Mouse (Mus musculus) ES-Bruce4 (cell line): ENCODE data around the gene Pnpla2.

Source experiments
- CTCF ChIP-seq: IDR thresholded peaks from one replicate; pipeline ENCODE4 v1.8.1; 2011; ENCODE audit warnings: low read depth, low read length
- EP300 ChIP-seq: IDR thresholded peaks from 2 replicates; pipeline ENCODE4 v1.6.1; 2011; ENCODE audit warnings: low read depth, low read length; ENCODE audit not compliant: insufficient read depth
- POLR2A ChIP-seq: IDR thresholded peaks from one replicate; pipeline ENCODE4 v1.8.1; 2011; ENCODE audit warnings: low read length; ENCODE audit not compliant: insufficient read depth

GRCm38 (mm10) chr7:141447110-141447991 is 7.6 kb upstream of the Pnpla2 start, which contains the start of gene Rplp2:
- TF ChIP-seq POLR2A: peak; percentile 73
- no peak for TF ChIP-seq CTCF
- 0 out of 2 replicates have a peak, but pooled peaks have one; percentile 10 for TF ChIP-seq EP300
